Mouse (Mus musculus): ENCODE measurements around the gene Ppp1ca.

Gene Ppp1ca

GRCm38 (mm10) chr19:4214771-4215450 is 23.0 kb downstream of the Ppp1ca start:
- DNase-seq = no peak

DNA sequence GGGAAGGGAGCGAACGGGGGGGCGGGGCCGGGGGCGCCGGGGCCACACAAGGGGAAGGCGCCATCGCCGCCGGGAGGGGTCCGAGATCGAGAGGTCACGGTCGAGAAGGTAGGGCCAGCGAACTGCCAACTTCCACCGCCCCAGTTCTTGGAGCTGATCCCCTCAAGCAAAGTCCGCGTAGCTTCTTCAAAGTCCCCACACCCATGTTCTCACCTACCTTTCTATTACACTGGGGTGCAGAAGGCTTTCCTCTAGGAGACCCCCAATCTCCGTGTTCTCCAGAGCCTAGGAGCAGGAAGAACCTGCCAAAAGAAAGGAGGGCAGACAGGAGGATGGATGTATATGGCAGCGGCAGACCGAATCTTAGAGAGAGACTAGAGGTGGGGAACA is 23.6 kb downstream of the Ppp1ca start:
- no peak for DNase-seq

DNA sequence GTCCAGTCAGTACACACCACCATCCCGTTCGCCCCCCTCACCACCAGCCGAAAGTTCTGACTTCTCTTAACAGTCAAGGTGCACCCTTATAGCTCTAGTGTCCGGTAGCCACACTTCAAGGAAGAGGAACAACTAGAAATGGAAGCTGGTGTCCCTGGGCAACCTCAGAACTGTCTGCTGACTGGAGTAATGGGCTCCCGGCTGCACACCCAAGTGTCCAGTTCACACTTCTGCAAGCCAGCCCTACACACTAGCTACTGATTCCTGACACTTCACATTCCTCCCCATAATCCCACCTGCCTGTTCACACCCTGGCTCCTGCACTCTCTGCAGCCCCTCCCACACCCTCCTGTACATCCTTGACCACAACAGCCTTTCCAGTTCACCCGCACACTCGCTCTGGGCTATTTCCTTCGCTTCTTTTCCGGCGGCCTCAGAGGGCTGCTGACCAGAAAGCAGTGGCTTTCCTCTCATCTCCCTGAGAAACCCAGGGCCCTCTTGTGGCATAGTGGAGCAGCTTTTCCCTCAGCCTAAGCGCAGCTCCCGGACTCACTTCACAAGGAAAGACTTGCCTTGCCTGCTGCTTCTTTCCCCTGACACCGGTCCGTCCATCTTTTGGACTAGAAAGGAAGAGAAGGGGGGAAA is 24.3 kb downstream of the Ppp1ca start:
- no peak for DNase-seq

GRCm38 (mm10) chr19:4217140-4217539 is 25.3 kb downstream of the Ppp1ca start:
- DNase-seq = no peak

DNA sequence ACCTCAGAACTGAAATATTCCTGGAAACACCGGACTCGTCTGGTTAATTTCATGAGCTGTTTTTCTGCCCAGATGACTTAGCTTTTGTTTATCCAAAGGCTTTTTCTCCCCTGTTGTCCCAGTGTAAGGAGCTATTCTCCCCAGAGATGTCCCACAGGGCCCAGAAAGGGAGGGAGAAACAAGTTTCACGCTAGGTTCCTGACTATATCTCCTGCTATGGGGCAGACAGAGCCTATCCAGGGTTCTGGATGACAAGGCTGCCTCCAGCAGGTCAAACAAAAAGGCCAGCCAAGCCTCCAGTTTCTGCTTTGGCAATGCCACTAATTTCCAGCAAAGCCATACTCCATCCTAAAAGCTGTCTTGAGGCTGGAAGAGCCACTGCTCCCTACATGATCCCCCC is 26.0 kb downstream of the Ppp1ca start:
- no peak for DNase-seq

DNA sequence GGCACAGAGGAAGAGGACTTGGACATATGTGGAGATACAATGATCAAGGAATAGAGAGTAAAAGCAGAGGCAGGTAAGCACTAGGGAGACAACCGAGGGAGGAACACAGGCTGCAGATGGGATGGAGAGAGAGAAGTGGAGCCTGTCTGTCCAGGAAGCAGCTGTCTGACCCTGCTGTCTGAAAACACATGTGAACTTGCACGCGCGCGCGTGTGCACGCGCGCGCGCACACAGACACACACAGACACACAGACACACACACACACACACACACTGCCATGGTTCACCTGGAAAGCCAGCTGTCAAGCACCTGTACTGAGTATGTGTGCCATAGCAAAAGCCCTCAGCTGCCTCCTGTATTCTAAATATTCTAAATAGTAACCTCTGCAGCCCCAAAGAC is 26.4 kb downstream of the Ppp1ca start:
- DNase-seq = no peak

DNA sequence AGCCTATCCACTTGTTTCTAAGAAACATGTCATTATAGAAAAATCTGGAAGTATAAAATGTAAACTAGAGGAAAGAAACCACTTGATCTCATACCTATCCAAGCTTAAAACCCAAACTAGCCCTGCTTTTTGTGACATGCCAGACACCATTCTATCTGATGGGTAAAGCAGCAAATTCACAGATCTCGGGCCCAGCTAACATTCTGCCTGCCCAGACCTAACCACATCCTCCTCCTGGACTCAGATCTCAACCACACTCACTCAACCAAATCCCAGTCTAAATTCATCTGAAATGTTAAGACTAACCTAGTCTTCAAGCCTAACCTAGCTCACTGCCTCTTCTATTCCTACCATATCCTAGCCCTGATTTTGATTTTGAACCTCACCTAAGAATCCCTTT is 26.9 kb downstream of the Ppp1ca start:
- no peak for DNase-seq

DNA sequence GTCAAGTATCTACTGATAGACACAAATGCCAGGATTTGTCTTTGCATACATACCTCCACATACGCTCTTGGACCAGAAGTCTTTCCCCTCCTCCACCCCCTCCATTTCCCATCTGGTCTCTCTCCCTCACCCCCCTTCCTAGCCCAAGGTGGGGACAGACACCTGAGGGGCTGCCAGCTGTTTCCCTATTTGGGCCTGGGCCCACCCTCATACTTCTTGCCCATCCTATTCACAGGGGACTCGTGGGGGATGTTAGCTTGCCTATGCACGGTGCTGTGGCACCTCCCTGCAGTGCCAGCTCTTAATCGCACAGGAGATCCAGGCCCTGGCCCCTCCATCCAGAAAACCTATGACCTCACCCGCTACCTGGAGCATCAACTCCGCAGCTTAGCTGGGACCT is 28.1 kb downstream of the Ppp1ca start:
- DNase-seq = no peak

DNA sequence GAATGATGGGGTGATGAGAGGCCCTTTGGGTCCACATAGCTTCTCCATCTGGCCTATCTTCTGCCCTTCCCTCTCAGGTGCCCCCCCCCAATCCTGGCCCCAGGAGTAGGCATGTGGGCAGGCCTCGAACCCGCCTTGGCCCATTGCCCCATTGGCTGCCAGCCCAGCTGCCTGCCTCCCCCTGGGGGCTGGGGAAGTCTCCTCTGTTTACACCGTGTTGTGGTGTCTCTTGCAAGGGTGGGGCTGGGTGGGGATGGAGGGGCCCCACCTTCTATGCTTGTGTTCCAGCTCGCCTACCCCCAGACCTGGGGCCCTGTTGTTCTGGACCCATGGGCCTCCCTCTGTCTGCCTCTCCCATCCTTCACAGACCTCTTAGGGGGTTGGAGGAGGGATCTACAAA is 28.6 kb downstream of the Ppp1ca start:
- no peak for DNase-seq

DNA sequence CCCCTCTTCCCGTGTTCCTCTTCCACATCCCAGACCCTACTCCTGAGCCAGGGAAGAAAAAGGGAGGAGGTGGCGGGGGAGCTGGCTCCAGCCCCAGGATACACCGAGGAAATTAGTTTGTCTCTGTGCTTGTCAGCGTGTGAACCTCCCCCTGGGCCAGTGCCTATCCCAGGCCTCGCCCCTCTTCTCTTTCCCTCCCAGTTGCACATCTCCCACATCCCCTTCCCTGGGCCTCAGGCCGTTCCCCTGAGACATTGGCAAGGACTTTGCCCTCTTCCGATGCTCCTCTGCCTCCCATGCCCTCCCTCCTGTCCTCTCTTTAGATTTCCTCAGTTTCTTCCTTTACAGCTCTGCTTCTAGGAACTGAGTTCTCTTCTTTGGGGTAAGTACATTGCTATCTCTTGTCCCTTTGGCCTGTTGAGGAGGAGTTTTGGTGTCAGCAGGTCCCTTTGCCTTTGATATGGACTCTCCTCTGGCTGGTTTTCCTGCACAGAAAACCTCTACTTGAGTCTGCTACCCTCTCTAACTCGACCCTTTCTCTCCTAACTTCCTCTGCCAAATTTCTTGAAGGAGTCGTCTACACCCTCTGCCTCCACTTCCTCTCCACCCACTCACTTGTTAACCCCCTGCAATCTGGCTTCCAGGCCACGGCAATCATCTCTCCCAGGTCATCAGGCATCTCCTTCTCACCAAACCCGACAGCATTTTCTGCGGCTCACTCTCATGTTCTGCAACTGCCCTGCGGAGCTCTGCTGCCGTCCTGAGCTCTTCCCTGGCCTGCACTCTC is 29.3 kb downstream of the Ppp1ca start:
- no peak for DNase-seq

DNA sequence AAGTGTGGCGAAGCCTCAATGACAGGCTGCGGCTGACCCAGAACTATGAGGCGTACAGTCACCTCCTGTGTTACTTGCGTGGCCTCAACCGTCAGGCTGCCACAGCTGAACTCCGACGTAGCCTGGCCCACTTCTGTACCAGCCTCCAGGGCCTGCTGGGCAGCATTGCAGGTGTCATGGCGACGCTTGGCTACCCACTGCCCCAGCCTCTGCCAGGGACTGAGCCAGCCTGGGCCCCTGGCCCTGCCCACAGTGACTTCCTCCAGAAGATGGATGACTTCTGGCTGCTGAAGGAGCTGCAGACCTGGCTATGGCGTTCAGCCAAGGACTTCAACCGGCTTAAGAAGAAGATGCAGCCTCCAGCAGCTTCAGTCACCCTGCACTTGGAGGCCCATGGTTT is 30.3 kb downstream of the Ppp1ca start:
- DNase-seq = no peak

DNA sequence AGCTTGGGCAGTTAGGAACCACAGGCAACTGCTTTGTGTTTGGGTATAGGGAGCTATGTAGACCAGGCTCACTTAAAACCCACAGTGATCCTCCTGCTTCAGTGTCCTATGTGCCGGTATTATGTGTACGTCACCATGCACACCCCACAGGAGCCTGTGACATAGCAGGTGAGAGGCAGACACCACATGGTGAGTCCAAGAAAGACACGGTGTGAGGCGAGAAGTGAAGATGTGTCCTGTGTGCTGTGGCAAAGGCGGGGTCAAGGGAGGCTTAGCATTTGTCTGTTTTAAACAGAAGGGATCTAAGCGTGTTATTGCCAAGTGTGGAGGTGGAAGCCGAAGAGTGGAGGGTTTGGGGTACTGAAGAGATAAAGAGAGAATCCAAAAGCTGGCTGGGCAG is 34.9 kb downstream of the Ppp1ca start:
- DNase-seq = no peak

GRCm38 (mm10) chr19:4227446-4227845 is 35.6 kb downstream of the Ppp1ca start:
- DNase-seq = no peak

DNA sequence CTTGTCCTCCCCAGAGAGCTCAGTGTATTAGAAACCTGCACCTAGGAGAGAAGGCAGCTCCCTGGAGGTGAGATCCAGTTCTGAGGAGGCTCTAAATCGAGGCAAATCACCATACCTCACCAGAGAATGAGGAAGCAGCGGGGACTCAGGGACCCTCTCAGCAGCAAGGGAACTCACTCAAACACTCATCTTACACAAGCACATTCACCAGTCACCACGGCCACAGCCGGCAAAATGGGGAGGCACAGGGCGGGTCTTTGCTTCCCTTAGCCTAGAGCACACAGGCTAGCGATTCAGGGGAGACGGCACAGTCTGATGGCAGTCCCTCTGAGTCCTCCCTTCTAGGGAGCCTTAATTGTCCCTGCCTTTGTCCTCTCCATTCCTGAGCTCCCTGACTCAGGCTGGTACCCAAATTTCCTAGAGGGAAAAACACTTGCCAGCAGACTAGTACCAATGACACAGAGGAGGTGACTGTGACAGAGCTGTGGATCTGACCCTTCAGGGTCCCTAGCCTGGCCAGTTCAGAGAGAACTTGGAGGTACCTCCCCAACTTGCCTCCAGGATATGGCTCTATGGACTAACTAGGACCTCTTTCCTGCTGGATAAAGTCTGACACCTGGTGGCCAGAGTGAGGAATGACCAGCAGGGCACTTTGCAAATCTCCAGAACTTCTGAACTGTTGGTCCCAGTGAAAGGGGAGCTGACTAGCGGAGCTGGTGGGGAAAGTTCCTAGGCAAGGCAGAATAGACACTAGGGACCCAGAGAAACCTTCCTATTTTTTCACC is 36.2 kb downstream of the Ppp1ca start:
- DNase-seq = no peak

DNA sequence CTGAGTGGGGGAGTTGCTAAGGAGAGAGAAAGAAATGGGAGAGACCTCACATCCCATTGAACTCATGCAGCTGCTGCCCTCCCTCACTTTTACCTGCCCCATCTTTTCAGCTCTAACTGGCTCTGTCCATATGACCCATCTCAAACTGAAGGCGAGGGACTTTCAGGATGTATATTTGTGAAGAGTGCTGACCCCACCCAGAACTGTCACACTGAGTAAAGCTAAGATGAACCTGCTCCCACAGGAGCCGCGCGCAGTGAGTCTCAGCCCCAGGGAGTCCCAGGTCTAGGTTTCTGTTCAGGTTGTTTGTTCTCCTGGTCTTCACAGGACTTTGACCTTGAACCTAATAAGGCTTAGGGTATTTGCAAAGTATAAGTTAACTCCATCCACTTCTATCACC is 37.0 kb downstream of the Ppp1ca start:
- DNase-seq = no peak

DNA sequence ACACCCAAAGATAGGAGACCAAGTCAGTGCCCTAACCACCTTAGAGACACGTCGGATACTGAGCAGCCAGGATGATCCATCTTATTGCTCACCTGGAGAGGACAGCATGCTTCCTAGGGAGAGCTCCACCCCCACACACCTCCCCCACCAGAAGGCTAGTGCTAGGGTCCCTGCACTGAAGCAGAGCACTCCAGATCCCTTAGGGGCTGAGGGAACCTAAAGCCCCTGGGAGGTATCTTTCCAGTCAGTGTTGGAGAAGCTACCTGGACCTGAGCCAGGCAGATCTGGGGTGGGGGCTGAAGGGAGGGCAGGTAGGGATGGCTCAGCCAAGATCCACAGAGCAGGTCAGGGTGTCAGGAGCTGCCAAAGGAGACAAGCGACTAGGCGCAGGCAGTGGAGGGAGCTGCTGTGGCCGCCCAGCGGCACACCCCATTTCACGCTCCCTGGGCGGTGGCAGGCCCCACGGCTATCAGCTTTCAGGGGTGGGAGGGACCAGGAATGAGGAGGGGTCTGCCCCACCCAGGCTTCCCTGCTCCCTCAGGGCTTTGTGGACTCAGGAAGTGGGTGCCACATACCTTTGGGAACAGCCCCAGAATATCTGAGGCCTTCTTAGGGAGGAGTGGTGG is 37.7 kb downstream of the Ppp1ca start:
- no peak for DNase-seq

GRCm38 (mm10) chr19:4230415-4230814 is 38.5 kb downstream of the Ppp1ca start:
- no peak for DNase-seq

DNA sequence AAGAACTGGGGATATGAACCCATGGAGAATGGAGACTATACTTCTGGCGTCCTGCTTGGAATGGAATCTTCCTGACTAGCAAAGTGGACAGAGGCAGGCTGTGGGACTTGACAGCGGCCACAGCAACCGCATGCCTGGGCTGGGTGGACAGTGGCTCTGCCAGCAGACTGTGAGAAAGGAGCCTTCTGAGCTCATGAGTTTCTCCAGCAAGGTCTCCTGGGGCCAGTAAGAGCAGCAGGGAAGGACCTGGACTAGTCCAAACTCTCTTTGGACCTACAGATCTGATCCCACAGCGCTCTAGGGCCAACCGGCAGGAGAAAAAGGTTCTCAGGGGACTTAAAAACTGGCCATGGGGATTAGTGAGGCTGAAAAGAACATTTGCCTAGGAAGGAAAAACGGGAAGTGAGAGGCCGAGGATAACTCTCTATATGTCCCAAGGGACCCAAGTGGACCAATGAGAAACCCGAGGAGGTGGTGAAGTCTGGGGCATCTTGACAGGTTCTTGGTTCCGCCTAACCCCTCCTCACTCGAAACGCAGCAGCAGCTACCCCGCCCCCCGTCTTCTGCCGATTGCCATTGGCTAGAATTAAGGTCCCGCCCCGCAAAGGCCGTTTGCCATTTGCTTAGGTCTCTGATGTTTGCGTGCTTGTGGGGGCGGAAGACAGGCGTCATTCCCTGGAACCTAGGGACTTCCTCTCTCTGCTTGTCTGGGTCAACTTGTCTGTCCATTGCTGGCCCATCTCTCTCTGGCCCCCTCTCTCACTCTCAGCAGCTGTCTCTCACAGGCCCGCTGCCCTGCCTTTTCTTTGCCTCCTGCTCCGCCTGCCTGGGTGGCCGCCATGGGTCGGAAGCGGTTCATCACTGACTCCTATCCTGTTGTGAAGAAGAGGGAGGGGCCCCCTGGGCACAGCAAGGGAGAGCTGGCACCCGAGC is 39.7 kb downstream of the Ppp1ca start, which contains the start of gene Pold4:
Gene Pold4, plus strand, starts transcription at position 647 of the 933 bp plus-strand sequence.
- DNase-seq = peak; percentile 99

GRCm38 (mm10) chr19:4232186-4232572 is 40.3 kb downstream of the Ppp1ca start:
- peak; percentile 76 for DNase-seq

DNA sequence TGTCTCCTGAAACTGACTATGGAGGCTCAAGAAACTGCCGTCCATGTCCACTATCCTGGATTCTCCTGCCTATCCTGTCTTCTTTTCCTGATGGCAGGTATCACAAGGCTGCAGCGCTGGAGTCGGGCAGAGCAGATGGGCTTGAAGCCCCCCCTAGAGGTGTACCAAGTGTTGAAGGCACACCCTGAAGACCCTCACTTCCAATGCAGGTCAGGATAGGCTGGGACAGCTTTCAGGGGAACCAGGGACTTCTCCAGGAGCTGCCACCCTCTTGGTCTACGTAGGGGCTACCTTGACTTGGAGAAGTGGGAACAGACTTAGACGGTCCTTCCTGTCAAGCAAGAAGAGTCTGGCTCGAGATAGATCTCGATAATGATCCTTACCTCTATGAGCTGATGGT is 40.8 kb downstream of the Ppp1ca start:
- DNase-seq = no peak

DNA sequence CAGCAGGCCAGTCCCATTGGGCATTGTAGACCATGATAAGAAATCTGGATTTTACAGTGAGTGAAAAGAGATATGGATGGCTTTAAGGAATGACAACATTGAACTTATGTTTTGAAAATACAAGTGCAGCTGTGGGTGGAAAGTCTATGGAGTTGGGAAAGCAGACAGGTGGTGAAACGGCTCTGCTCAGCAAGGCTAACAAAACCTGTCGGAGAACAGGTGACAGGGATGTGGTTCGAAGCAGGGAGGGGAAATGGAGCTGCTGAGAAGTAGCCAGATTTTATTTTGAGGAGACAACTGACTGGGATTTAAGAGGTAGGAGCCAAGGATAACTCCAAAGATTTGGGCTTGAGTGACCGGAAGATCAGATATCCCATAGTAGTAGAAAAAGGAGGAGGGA is 42.7 kb downstream of the Ppp1ca start:
- no peak for DNase-seq

DNA sequence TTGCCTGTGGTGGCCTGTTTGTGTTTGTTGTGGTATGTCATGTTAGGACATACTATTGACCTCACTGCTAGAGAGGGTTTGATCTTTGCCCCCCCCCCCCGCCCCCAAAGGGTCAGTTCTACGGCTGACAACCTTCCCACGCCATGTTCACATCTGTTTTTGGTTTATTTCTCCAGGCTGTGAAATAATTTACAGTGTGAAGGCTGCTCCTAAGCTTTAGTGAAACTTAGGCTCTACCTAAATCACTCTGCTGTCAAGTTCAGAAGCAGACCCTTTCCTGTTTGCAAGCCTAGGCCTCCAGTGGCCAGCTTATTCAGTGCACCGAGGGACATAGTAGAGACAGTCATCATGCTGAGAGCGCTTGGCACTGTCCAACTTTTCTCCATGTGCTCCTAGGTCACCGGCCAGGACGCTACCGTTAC is 48.4 kb downstream of the Ppp1ca start:
- DNase-seq = no peak
